Mouse (Mus musculus) spleen, adult 12 weeks (tissue): ENCODE data around the gene Commd6.
"Not testable (repeated sequence)": the region's sequence is repeated elsewhere in the genome, so short reads cannot be mapped to it uniquely, and the experiment has no call there.

Source experiments
- DNase-seq: peaks from one replicate; pipeline ENCODE4 v3.0.0; 2022; ENCODE audit warnings: low spot score

Gene Commd6

DNA sequence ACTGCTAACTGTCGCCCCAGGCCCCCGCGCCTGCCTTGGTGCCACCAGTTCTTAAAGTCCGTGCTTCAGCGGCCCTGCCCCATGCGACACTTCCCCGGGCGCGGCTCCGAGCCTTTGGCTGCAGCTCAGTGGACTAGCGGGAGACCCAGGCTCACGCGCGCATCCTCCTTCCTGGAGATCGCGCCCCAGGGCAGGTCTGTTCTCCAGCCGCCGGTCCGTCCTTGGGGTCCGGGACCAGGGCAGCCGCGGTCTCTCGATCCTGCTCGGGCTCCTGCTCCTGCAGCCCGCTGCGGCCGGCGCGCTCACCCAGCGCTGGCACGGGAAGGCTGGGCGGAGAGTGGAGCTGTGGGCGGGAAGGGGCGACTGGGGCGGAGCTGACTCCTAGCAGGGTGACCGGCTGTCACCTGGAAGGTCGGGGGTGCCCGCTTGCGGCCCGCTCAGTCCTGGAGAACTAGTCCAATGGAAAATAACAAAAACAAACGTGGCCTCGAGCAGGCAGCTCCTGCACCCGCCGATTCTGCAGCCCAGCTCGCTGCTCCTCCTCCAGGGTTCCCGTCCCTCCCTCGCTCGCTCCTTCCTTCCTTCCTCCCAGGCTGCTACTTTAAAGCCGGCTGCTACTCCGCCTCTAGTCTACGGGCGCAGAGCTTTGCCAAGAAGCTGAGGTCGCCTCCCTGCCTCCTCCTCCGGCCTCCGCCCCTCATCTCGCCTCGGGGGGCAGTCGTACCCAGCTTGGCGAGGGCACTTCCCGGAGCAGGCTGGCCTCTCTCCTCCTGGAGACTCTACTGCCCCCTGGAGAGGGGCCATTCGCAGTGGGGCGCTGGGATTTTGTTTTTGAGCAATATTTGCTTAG lies 31.7 kb downstream of the Commd6 start, which contains the start of gene Tbc1d4:
TSS of gene Tbc1d4 (minus strand) at position 673 of the 850 bp plus-strand sequence.
- DNase-seq, result peak; percentile 4

DNA sequence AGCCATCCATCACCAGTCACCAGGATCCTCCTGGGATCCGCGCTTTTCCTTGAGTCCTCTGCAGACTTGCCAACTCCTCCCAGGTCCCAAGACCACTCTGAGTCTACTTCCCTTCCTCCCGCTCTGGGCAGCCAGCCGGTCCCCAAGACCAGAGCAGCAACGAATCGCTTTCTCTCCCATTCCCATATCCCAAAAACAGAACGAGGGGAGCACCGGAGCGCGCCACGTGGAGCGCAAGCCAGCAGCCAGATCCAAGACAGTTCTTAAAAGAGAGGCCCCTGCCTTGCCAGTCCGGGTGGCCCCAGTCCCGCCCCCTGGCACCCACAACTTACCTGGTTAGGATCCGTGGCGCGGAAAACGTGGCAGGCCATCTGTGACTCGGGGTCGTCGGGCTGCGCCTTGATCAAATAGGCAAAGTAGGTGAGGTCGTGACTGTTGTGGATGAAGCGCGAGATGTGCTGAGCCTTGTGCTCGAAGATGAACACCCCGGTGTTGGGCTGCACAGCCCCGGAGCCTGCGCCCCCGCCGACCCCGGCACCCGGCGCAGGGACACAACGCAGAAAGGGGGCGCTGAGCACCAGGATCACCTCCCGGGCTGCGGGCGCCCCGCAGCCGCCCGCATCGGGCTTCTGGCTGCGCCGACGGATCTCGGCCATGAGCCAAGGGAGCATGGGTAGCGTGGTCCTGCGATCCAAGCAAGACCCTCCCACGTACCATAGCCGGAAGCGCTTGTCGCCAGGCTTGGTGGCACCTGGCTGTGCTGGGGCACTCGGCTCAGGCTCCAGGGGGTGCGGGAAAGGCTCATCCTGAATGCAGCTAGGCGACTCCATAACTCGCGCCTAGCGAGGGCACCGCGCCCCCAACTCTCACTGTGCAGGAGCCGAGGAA lies 32.6 kb downstream of the Commd6 start:
- no peak for DNase-seq

GRCm38 (mm10) chr14:101605843-101606242 lies 34.6 kb downstream of the Commd6 start:
- no peak for DNase-seq

DNA sequence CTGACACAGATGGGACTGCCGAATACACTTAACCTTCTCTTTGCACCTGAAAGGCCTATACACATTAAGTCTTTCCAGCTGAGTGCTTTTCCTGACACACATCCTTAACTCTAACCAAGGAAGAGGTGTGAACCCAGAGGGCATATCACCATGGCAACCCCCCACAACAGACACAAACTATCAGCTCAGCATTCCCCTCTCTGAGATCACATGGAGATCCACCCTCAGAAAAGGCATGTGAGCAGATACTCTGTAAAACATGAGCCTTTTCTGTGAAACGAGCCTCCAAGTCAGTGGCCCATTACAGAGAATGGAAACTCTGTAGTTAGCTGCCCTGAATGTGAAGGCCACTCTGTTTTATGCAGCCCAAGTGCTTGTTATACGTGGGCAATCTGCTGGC lies 37.6 kb downstream of the Commd6 start:
- no peak for DNase-seq

GRCm38 (mm10) chr14:101597096-101597715 lies 43.3 kb downstream of the Commd6 start:
- DNase-seq, result no peak

GRCm38 (mm10) chr14:101596691-101597090 lies 43.8 kb downstream of the Commd6 start:
- no peak for DNase-seq

GRCm38 (mm10) chr14:101595301-101596080 lies 45.0 kb downstream of the Commd6 start:
- no peak for DNase-seq

DNA sequence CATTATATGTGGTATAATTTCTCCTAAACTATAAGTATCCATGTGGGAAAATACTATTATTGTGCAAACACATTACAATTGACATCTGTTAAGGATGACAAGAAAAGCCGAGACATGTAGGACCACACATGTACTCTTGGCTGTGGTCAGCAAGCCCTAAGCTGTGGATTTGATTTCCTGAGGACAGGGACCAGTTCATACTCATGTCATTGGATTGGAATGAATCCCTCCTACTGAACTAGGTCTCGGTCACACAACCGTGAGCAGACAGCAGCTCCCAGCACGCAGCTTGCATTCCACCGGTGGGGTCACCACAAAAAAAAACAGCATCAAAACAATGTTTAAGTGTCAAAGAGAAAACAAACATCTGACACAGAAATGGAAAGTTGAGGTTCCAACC lies 46.5 kb downstream of the Commd6 start:
- DNase-seq, result no peak

- DNase-seq, result no peak
Measured at GRCm38 (mm10) chr14:101593340-101593739, 47.1 kb downstream of the Commd6 start.

GRCm38 (mm10) chr14:101591101-101591500 lies 49.4 kb downstream of the Commd6 start:
- no peak for DNase-seq

- DNase-seq, result not testable (repeated sequence)
Measured at GRCm38 (mm10) chr14:101588209-101588991, 52.1 kb downstream of the Commd6 start.

- DNase-seq, result not testable (repeated sequence)
Measured at GRCm38 (mm10) chr14:101587366-101588040, 53.0 kb downstream of the Commd6 start.

- no peak for DNase-seq
Measured at GRCm38 (mm10) chr14:101586096-101586495, 54.4 kb downstream of the Commd6 start.
